8 mouse cellular contexts compared by ENCODE assay signal in the genomic region with DNA sequence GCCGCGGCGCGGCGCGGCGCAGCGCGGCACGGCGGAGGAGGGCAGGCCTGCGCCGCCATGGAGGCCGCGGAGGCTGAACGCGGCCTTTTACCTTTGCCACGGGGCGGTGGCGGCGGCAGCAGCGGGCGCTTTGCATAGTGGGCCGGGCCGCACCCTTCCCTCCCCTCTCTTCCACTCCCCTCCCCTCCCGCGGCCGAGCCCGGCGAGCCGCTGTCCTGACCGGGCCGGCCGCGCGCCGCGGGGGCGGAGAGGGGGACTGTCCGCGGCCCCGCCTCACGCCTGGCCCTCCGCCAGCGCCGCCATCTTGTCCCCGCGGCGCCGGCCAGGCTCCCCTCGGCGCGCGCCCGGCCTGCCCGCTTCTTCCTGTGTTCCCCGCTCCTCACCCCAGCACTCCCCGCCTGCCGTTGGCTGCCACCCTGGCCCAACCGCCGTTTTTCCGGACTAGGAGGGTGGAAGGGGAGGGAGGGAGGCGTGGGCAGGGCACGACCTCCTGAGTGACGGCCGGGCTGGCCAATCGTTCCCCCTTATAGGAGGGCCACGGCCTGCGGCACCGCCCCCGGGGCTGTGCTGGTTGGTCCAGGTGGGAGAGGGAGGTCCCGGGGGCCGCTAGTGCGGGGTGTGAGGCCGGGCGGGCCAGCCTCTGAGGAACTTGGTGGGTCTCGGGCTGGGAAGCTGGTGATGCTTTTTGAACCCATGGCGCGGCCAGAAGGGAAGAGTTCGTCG. TPM values are rescaled to one million over a fixed set of nuclear protein-coding genes. Genes with fewer than 3 reads are reported as not detected.
DNase-seq lines count a peak whose midpoint lies in the region; ATAC-seq and TF ChIP-seq lines count a peak whose summit lies in the region.

No protein-coding gene starts in this region.

- peak; percentile 94 for ATAC-seq in cerebellum, adult (ENCODE audit: insufficient number of reproducible peaks, low FRiP score, low TSS enrichment)
- ATAC-seq in forebrain, embryonic 13.5 days: peak; percentile 99
- peak; percentile 95 for ATAC-seq in liver, postnatal 0 days
- peak; percentile 98 for ATAC-seq in neural tube, embryonic 14.5 days (ENCODE audit: low read depth)

- under 1% methylated on average over 49 of the region's 81 CpGs for WGBS in forebrain, embryonic 13.5 days
- WGBS in large intestine, adult 2 months: under 1% methylated on average over 67 of the region's 81 CpGs
- under 1% methylated on average over 39 of the region's 81 CpGs for WGBS in liver, postnatal 0 days (ENCODE audit: insufficient replicate concordance)
- WGBS in neural tube, embryonic 14.5 days: 0% methylated on average over 32 of the region's 81 CpGs

- intact Hi-C loops in heart, postnatal 10 days (cut with DNase I): no loop called here

- peak overlapping the region; percentile 67 for H3K4me2 ChIP-seq in forebrain, embryonic 13.5 days
- H3K4me2 ChIP-seq in liver, postnatal 0 days (ENCODE audit: low read depth, low read length): peak overlapping the region; percentile 74
- H3K4me2 ChIP-seq in neural tube, embryonic 14.5 days (ENCODE audit: low read depth, low read length): peak overlapping the region; percentile 79

- H3K27me3 ChIP-seq in ES-Bruce4 (ENCODE audit: control insufficient read depth, insufficient read depth, low read length, poor library complexity, severe bottlenecking): no peaks in the 10 kb centered on the region
- H3K27me3 ChIP-seq in forebrain, embryonic 13.5 days: no peaks in the 10 kb centered on the region
- no peaks in the 10 kb centered on the region for H3K27me3 ChIP-seq in liver, postnatal 0 days (ENCODE audit: insufficient read depth, low read length)
- no peaks in the 10 kb centered on the region for H3K27me3 ChIP-seq in neural tube, embryonic 14.5 days (ENCODE audit: control insufficient read depth, insufficient read depth, low read length)

- DNase-seq in heart, postnatal 10 days: peak; percentile 100
- DNase-seq in large intestine, adult 2 months (ENCODE audit: low read depth, low spot score): peak; percentile 95
- DNase-seq in liver, postnatal 0 days: peak; percentile 100
- peak; percentile 100 for DNase-seq in testis, postnatal 10 days (ENCODE audit: low spot score)

- TF ChIP-seq POLR2A in ES-Bruce4 (IDR thresholded peaks at IDR 0.05; ENCODE audit: insufficient read depth, low read length): peak; percentile 18

- no peaks in the 10 kb centered on the region; the same call in 1 of the 2 replicates for H3K36me3 ChIP-seq in ES-Bruce4 (ENCODE audit: control insufficient read depth, insufficient read depth, low read length, poor library complexity, severe bottlenecking)
- no peaks in the 10 kb centered on the region for H3K36me3 ChIP-seq in forebrain, embryonic 13.5 days (ENCODE audit: poor library complexity, severe bottlenecking)
- no peaks in the 10 kb centered on the region for H3K36me3 ChIP-seq in liver, postnatal 0 days (replicated peaks; ENCODE audit: insufficient read depth, low read length)
- H3K36me3 ChIP-seq in neural tube, embryonic 14.5 days (ENCODE audit: control insufficient read depth, insufficient read depth, low read length): no peaks in the 10 kb centered on the region

- H3K4me1 ChIP-seq in ES-Bruce4 (ENCODE audit: control insufficient read depth, insufficient read depth, low read length): no peaks in the 10 kb centered on the region
- H3K4me1 ChIP-seq in forebrain, embryonic 13.5 days: peaks cover 32% of the 10 kb centered on the region
- peaks cover 40% of the 10 kb centered on the region for H3K4me1 ChIP-seq in liver, postnatal 0 days (ENCODE audit: insufficient read depth)
- peaks cover 27% of the 10 kb centered on the region for H3K4me1 ChIP-seq in neural tube, embryonic 14.5 days (ENCODE audit: control insufficient read depth, insufficient read depth, low read length)

- H3K27ac ChIP-seq in ES-Bruce4 (ENCODE audit: insufficient read depth, low read length): peak overlapping the region; percentile 79
- peak overlapping the region; percentile 99 for H3K27ac ChIP-seq in forebrain, embryonic 13.5 days
- H3K27ac ChIP-seq in liver, postnatal 0 days (ENCODE audit: low read depth): peak overlapping the region; percentile 99
- H3K27ac ChIP-seq in neural tube, embryonic 14.5 days (ENCODE audit: low read depth, low read length): peak overlapping the region; percentile 98

- TF ChIP-seq CTCF in ES-Bruce4 (IDR thresholded peaks at IDR 0.05; ENCODE audit: low read depth, low read length): no peak
- TF ChIP-seq CTCF in liver, postnatal 0 days (IDR thresholded peaks at IDR 0.05; ENCODE audit: low read depth): no peak

- no peak for TF ChIP-seq EP300 in ES-Bruce4 (IDR thresholded peaks at IDR 0.05; ENCODE audit: insufficient read depth, low read depth, low read length)
- TF ChIP-seq EP300 in liver, postnatal 0 days (IDR thresholded peaks at IDR 0.05; ENCODE audit: low read depth): peak; percentile 19; the same call in 1 of the 2 replicates

- no peaks in the 10 kb centered on the region for H3K9me3 ChIP-seq in ES-Bruce4 (replicated peaks; ENCODE audit: control insufficient read depth, insufficient read depth, low read length, poor library complexity, severe bottlenecking)
- no peaks in the 10 kb centered on the region for H3K9me3 ChIP-seq in forebrain, embryonic 13.5 days (replicated peaks)
- no peaks in the 10 kb centered on the region for H3K9me3 ChIP-seq in liver, postnatal 0 days (ENCODE audit: low read length)
- H3K9me3 ChIP-seq in neural tube, embryonic 14.5 days (ENCODE audit: control insufficient read depth, low read length): no peaks in the 10 kb centered on the region

- H3K4me3 ChIP-seq in ES-Bruce4 (ENCODE audit: low read depth, low read length): peak overlapping the region; percentile 82
- peak overlapping the region; percentile 92 for H3K4me3 ChIP-seq in forebrain, embryonic 13.5 days
- peak overlapping the region; percentile 56 for H3K4me3 ChIP-seq in liver, postnatal 0 days (ENCODE audit: low read depth, low read length)
- H3K4me3 ChIP-seq in neural tube, embryonic 14.5 days (ENCODE audit: low read depth, low read length): peak overlapping the region; percentile 99

- peak overlapping the region; percentile 98 for H3K9ac ChIP-seq in ES-Bruce4 (ENCODE audit: low read depth, poor library complexity, severe bottlenecking)
- peak overlapping the region; percentile 98 for H3K9ac ChIP-seq in forebrain, embryonic 13.5 days
- peak overlapping the region; percentile 85 for H3K9ac ChIP-seq in liver, postnatal 0 days (replicated peaks)
- peak overlapping the region; percentile 99 for H3K9ac ChIP-seq in neural tube, embryonic 14.5 days (replicated peaks; ENCODE audit: low read depth, low read length)

RNA-seq across cellular contexts. Expression of a gene that starts 0.7 kb away (rescaled TPM):
- 29.3 and 31.7 TPM in 2 replicates for polyA plus RNA-seq in ES-Bruce4 (2011; ENCODE audit: insufficient read depth, insufficient read length, low read depth, missing spikeins)
- polyA plus RNA-seq in forebrain, embryonic 13.5 days (2015; fragmentation: Nextera tagmentation; extraction: Ambion mirVana): 21.7 and 24.9 TPM in 2 replicates
- 10 to 100 TPM; 40.7 to 40.8 TPM for total RNA-seq in heart, postnatal 10 days (2021)
- polyA plus RNA-seq in large intestine, adult 2 months (2012; rRNA removed): 9.2 and 21.0 TPM in 2 replicates
- polyA plus RNA-seq in liver, postnatal 0 days (2015; fragmentation: Nextera tagmentation; extraction: Ambion mirVana): 4.3 and 4.9 TPM in 2 replicates
- polyA plus RNA-seq in neural tube, embryonic 14.5 days (2014; fragmentation: Nextera tagmentation; extraction: Ambion mirVana): 34.1 and 36.4 TPM in 2 replicates

Comparison
In these comparisons a context has a peak if more than half of its experiments do, and no peak if none do; other contexts are left out.
1. Peak in every context shown above with its lines: DNase-seq, ATAC-seq, H3K4me3 ChIP-seq and H3K27ac ChIP-seq.